Mouse (Mus musculus) heart, adult 2 months (tissue): Measurements from ENCODE around the gene Sema4f.

ENCODE experiments used
- CTCF ChIP-seq: fragments of 200-600 bp; IDR thresholded peaks from 2 replicates; pipeline ENCODE4 v1.8.1; 2022; ENCODE audit warnings: antibody characterized with exemption, mild to moderate bottlenecking, moderate library complexity
- EP300 ChIP-seq: fragments of 200-500 bp; IDR thresholded peaks from 2 replicates; pipeline ENCODE4 v1.6.1; 2011; ENCODE audit warnings: low read depth, low read length, control low read depth; ENCODE audit not compliant: insufficient read depth
- POLR2A ChIP-seq: fragments of 200-500 bp; IDR thresholded peaks from 2 replicates; pipeline ENCODE4 v1.6.1; 2011; ENCODE audit warnings: mild to moderate bottlenecking, low read depth, low read length, control low read depth; ENCODE audit not compliant: insufficient read depth

DNA sequence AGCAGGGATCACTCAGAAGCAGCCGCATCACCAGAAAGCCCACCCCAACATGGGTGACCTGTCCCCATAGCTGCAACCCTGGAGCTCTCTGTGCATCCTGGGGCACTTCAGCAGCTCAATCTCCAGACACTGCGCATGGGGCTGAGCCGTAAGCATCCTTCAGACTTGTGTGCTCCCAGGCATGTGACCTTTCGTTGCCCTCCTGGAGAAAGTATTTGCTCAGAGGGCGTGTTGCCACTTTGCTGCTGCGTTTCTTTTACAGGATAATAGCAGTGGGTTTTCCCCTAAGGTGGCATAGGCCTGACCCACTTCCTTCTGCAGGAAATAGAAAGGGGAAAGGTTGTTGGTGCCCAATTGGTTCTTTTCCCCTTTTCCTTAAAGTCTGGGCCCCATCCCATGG is 48.1 kb downstream of the Sema4f start:
- TF ChIP-seq EP300 (no peak), POLR2A (no peak), CTCF (no peak)
